ENCODE assay signal across 8 mouse cellular contexts in the genomic region with DNA sequence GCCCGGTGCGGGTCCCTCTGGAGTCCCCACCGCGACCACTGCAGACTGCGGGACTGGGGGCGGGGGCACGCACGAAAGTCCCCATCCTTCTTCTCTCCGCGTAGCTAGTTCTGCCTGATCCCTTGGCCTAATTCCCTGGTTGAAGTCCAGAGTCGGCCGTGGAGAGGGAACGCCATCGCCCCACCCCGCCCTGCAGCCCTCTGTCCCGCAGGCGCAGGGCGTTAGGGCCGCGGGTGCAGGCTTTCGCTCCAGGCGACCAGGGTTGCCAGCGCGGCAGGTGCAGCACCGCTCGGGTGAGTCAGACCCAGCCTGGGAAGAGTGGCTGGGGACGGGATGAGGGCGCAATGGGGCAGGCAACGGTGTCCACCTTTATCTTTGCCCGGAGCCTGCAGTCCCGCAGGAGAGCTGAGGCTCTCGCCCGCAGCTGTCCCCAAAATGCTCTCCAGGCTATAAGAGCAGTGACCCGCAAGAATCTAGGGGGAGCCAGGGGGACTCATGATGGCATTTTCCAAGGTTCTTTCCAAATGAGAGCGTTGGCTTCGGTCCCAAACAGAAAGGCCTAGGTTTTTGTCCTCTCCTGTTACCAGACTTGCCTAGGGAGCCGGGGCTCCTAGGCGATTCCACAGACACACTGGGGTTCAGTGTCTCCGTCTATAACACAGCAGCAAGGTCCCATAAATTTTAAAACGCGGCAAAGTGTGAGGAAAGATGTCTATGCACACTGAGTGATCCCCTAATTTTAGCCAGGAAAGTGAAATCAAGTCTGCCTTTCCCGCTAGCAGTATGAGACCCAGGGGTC. TPM values are rescaled to one million over a fixed set of nuclear protein-coding genes. Genes with fewer than 3 reads are reported as not detected.
DNase-seq lines count a peak whose midpoint lies in the region; ATAC-seq and TF ChIP-seq lines count a peak whose summit lies in the region.

TSS of gene Pigz (plus strand) at position 101 of the 799 bp plus-strand sequence.

- H3K36me3 ChIP-seq in ES-E14 (ENCODE audit: control insufficient read depth, insufficient read depth, low read length, poor library complexity, severe bottlenecking): no peaks in the 10 kb centered on the region
- H3K36me3 ChIP-seq in forebrain, embryonic 12.5 days (replicated peaks): no peaks in the 10 kb centered on the region

- peak within 1 kb of the TSS; percentile 83 for H3K4me2 ChIP-seq in forebrain, embryonic 12.5 days

- H3K4me3 ChIP-seq in ES-E14 (ENCODE audit: insufficient read depth in 1 of 2, low read depth in 1 of 2, low read length in 2 of 2, poor library complexity in 1 of 2, severe bottlenecking in 1 of 2): peak within 1 kb of the TSS; percentile 63 to 75
- H3K4me3 ChIP-seq in forebrain, embryonic 12.5 days (replicated peaks): peak within 1 kb of the TSS; percentile 50

- WGBS in forebrain, embryonic 12.5 days: 5% methylated on average over 42 of the region's 42 CpGs

- intact Hi-C loops in heart, postnatal 10 days (cut with DNase I): no loop called here

- ATAC-seq in forebrain, embryonic 12.5 days (ENCODE audit: low FRiP score): no peak

- DNase-seq in ES-E14 (ENCODE audit: low read depth, low spot score): no peak
- peak; percentile 70 to 71 for DNase-seq in adrenal gland, postnatal 36 days
- peak; percentile 74 to 75 for DNase-seq in heart, postnatal 10 days
- peak; percentile 39 to 75 for DNase-seq in kidney, postnatal 36 days
- peak; percentile 38 to 39 for DNase-seq in lung, adult 18-20 months
- DNase-seq in retina, embryonic 14.5 days (ENCODE audit: low spot score): peak; percentile 50
- DNase-seq in spleen, adult 18-20 months: no peak

- peak within 1 kb of the TSS; percentile 31 for H3K9ac ChIP-seq in ES-E14 (ENCODE audit: insufficient read depth, low read depth, low read length, poor library complexity, severe bottlenecking)
- peak within 1 kb of the TSS; percentile 60 for H3K9ac ChIP-seq in forebrain, embryonic 12.5 days

- in situ Hi-C loops in ES-E14 (cut with MboI; ENCODE audit: low sequenced_read_pairs in 2 of 2, unreplicated experiment in 2 of 2): no loop called here

- H3K27ac ChIP-seq in ES-E14 (ENCODE audit: insufficient read depth, low read depth, low read length, poor library complexity, severe bottlenecking): no peak within 1 kb of the TSS
- H3K27ac ChIP-seq in forebrain, embryonic 12.5 days: peak within 1 kb of the TSS; percentile 89

- H3K9me3 ChIP-seq in ES-E14 (ENCODE audit: control insufficient read depth, insufficient read depth, low read depth, low read length): no peaks in the 10 kb centered on the region
- 0 out of 2 replicates have a peak, but pooled peaks cover 5% of the 10 kb centered on the region for H3K9me3 ChIP-seq in forebrain, embryonic 12.5 days

- H3K27me3 ChIP-seq in forebrain, embryonic 12.5 days: peaks cover 56% of the 10 kb centered on the region

- H3K4me1 ChIP-seq in ES-E14 (ENCODE audit: control insufficient read depth in 2 of 2, insufficient read depth in 2 of 2, low read length in 2 of 2, poor library complexity in 1 of 2): peaks cover 0 to 18% of the 10 kb centered on the region in 2 experiments; a peak in 2 of 4 replicates
- H3K4me1 ChIP-seq in forebrain, embryonic 12.5 days: peaks cover 37% of the 10 kb centered on the region

TF ChIP-seq in ES-E14, 5 proteins besides CTCF, POLR2A, EP300 and RAD21:
- no peak for TF ChIP-seq ZC3H11A (IDR thresholded peaks at IDR 0.05; ENCODE audit: borderline replicate concordance, low read depth, low read length)
- TF ChIP-seq HCFC1 (IDR thresholded peaks at IDR 0.05; ENCODE audit: borderline replicate concordance, insufficient read depth, low read length): no peak
- TF ChIP-seq CHD2 (IDR thresholded peaks at IDR 0.05; ENCODE audit: low read depth, low read length): no peak
- TF ChIP-seq MAFK (IDR thresholded peaks at IDR 0.05; ENCODE audit: insufficient read depth, low read depth, low read length): no peak

RNA-seq across cellular contexts. Expression of gene Pigz, which starts in this region (rescaled TPM):
- 0.42 and 0.71 TPM in 2 replicates for total RNA-seq in ES-E14 (2012; rRNA removed)
- total RNA-seq in adrenal gland, postnatal 36 days (2021): 1 to 10 TPM in 1 of 2 experiments, under 1 TPM in 1; 0.23 to 1.0 TPM
- polyA plus RNA-seq in forebrain, embryonic 12.5 days (2016; fragmentation: Nextera tagmentation; extraction: Ambion mirVana): 1.1 and 1.5 TPM in 2 replicates
- 1 to 10 TPM; 1.7 to 2.0 TPM for total RNA-seq in heart, postnatal 10 days (2021)

Comparison
In these comparisons a context has a peak if more than half of its experiments do, and no peak if none do; other contexts are left out.
1. DNase-seq: peak in adrenal gland, postnatal 36 days (2 of 2), heart, postnatal 10 days (2 of 2), kidney, postnatal 36 days (2 of 2), lung, adult 18-20 months (2 of 2) and retina, embryonic 14.5 days (single experiment); none in ES-E14 (single experiment) and spleen, adult 18-20 months (0 of 2).